Mouse (Mus musculus) bone marrow macrophage, adult 2 months (primary cell): ENCODE data around the gene Fbxl17.

Source experiments
- CTCF ChIP-seq: IDR thresholded peaks from 2 replicates; pipeline ENCODE4 v1.5.1; 2012; ENCODE audit warnings: low read depth, mild to moderate bottlenecking, low read length, moderate library complexity
- POLR2A ChIP-seq: IDR thresholded peaks from 2 replicates; pipeline ENCODE4 v1.6.1; 2012; ENCODE audit warnings: mild to moderate bottlenecking, low read depth, low read length, borderline replicate concordance

GRCm38 (mm10) chr17:63134805-63135204 is 365.0 kb downstream of the Fbxl17 start:
- no peak for TF ChIP-seq CTCF
- no peak for TF ChIP-seq POLR2A
